Mouse (Mus musculus) monocyte, adult 2 months (primary cell): ENCODE results near the gene Taldo1.
"Not testable (repeated sequence)": the region's sequence is repeated elsewhere in the genome, so short reads cannot be mapped to it uniquely, and the experiment has no call there.

Experiments
- DNase-seq, 2 experiments: peaks; one replicate each; pipeline ENCODE4 v3.0.0; 2022; ENCODE audit warnings: low spot score in 2 of 2, low read depth in 1 of 2

The Taldo1 gene

DNA sequence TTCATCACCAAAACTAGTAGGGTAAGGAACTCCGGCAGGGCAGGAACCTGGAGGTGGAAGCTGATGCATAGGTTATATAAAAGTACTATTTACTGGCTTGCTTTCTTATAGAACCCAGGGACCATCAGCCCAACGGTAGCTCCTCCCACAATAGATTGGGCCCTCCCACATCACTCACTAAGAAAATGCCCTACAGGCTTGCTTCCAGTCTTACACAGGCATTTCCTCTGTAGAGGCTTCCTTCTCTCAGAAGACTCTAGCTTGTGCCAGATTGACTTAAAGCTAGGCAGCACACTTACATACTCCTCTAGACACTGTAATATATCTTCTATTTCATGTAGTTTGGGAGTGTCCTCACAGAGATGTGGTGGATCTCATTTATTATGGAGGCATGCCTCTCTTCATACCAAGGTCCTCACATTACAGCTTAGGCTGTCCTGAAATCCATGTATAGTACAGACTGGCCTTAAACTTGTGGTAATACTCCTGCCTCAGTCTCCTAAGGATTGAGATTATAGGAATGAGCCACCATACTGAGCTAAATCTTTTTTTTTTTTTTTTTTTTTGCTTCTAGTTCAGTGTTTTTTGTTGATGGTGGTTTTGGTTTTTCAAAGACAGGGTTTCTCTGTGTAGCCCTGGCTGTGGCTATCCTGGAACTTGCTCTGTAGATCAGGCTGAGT is 4.1 kb upstream of the Taldo1 start:
- no peak for DNase-seq

DNA sequence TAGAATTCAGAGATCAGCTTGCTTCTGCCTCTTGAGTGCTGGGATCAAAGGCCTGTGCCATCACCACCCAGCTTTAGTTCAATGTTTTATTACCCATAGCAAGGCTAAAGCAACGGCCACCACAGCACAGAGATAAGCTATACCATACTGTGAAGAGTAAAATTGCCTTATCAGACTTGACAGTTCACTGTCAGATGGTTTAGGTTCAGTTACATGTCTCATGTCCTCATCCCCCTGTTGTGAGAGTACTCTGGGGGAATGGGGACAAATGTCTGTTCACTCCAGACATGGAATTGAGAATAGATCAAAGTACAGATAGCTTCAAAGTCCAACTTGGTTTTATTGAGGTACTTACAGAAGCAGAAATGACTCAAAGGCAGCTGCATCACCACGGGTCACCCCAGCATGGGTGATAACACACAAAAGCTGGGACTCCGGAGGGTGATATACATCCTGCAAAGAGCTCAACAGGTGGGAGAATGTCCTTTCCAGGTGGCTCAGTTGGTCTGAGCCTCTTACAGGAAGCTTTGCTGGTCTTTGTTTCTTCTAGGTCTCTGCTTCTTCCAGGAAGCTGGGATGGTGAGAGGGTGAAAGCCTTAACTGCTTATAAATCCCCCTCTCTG is 3.4 kb upstream of the Taldo1 start:
- DNase-seq = no peak

DNA sequence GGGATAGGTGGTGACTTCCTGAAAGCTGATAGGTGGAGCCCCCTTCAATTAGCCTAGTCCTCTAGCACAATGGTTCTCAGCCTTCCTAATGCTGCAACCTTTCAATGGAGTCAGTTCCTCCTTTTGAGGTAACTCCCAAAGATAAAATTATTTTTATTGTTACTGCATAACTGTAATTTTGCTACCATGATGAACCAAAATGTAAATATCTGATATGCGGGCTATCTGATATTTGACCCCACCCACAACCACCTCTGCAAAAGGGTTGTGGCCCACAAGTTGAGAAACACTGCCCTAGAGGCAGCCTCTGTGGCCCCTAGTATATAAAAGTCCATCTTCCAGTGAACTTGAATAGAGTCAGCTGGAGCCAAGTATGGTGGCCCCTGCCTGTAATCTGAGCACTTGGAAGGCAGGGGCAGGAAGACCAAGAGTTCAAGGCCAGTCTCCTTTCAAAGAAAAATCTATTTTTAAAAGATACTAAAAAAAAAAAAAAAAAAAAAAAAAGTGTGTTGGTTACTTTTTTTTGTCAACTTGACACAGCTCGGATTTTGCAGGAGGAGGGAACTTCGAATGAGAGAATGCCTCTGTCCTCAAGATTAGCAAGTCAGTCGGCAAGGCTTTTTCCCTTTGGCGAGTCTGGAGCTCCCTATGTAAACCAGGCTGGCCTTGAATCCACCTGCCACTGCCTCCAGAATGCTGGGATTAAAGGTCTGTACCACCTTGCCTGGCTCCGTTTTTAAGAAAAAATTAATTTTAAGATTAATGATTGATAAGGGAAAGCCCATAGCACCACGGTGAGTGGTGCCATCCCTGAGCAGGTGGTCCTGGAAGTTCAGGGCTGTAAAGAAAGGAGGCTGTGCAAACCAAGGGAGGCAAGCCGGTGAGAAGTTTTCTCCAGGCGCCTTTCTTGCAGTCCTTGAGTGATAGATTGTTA is 1.4 kb upstream of the Taldo1 start:
- DNase-seq = no peak

DNA sequence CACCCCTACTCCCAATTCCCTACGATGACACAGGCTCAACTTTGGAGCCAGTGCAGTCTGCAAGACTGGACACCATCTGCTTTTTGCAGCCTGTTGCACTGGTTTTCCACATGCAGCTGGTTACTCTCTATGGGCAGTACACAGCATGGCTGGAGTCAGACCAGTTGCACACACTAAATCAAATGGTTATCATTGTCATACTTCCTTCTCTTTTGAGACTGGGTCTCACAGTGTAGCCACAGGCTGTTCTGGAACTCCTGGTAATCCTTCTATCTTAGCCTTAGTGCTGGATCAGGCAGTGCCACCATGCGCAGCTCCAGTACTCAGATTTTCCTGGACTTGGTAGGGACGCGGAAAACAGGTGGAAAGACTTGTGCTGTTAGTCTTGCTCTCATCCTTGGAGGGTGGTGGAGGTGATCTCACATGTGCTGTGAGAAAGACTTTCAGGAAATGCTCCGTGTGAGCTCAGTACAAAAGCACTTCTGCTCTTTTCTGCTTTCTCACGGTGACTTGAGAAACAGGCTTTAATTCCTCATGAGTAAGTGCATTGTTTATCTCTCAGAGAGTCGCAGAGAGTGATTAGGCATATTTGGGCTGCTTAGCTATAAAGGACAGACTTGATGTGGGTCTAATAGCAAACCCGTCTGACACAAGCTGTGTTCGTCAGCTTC is 688 bp downstream of the Taldo1 start:
- no peak for DNase-seq

DNA sequence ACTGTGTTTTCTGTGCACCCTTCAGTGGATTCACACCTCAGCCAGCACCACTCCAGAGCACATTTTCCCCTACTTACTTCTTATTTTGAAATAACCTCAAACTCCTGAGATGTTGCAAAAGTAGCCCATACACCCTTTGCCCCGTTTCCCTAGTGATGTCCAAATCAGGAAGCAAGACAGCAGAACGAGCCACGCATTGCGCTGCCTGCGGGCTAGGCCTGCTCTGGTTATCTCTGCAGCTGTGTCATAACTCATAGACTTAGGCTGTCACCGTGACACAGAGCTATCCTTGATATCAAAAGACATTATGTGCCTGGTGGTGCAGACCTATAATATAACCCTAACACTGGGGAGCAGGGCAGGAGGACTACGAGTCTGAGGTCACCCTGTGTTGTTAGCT is 2.2 kb downstream of the Taldo1 start:
- peak; percentile 55 to 57 for DNase-seq

DNA sequence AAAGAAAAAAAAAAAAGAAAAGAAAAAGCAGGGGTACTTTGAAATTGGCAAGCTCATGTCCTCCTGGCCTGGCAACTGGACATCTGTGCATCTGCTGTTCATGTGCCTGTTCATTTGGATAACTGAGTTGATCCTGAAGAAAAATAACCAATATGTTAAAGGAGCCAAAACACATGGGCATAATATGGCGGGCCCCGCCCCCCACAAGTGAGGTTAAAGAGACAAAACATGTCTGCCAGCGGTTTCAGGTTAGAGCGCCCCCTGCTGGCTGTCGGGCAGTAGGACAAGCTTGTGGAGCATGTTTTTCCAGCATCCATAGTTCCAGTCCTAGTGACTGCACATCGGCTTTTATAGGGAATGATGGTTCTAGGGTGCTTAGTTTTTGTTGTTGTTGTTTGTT is 2.8 kb downstream of the Taldo1 start:
- DNase-seq = peak; percentile 52 to 69

DNA sequence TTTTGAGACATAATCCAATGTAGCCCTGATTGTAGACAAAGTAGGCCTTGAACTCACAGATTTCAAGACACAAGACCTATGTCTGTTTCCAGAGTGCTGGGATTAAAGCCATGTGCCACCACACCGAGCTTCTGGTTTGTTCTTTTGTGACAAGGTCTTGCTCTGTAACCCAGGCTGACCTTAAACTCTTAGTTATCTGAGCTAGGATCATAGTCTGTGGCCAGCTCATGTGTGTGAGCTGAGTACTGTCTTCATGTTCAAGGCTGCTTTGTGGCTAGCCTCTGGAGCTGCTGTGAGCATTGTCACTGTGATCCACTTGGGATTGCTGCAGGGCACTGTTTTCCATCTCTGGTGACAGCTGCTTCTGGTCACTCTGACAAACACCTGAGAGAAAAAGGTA is 3.3 kb downstream of the Taldo1 start:
- DNase-seq = no peak

DNA sequence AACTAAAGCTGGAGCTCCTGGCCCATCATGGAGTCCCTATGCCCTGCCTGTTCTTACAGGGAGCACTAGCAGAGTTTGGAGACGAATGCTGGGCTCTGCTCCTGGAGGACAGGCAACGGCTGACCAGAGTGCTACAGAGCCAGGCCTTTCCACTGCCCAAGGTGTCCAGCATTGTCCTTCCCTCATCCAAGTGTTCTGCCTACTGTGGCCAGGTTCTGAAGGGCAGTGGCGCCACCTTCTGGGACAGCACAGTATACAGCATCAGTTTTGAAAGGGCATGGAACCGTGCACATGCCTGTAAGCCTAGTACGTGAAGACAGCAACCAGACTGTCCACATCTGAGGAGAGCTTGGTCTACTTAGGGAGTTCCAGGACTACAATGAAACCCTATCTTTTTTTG is 11.3 kb downstream of the Taldo1 start:
- DNase-seq = peak in 1 of 2 experiments; percentile 37

DNA sequence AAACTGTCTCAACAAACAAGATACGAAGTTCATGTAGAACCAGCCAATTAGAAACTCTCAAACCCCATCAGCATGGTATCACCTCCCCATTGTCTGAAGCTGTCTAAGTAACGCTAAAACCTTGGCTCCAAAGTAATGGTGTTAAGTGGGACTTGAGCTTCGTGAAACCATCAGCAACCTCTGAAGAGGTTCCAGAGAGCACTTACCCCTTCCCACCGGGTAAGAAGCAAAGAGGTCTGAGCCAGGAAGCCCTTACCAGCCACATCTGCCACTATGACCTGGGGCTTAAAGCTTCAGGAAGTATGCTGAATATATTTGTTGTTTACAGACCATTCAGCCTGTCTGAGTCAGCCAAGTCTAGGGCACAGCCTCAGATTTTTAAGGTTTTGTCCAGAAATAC is 13.5 kb downstream of the Taldo1 start:
- DNase-seq = no peak

DNA sequence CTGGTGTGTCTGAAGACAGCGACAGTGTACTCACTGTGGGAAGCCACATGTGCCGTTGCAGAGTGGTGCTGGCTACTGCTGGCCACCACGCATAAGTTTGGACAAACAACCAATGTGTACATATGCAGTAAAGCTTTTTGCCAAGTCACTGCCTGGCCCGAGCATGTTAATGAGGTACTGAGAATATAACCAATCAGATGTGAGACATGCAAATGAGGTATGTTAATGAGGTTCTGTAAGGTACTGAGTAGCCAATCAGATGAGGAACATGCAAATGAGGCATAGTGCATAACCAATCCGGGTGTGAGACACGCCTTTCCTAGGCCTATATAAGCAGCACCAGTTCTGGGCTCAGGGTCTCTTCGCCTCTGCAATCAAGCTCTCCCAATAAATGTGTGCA is 15.7 kb downstream of the Taldo1 start:
- DNase-seq = not testable (repeated sequence)

DNA sequence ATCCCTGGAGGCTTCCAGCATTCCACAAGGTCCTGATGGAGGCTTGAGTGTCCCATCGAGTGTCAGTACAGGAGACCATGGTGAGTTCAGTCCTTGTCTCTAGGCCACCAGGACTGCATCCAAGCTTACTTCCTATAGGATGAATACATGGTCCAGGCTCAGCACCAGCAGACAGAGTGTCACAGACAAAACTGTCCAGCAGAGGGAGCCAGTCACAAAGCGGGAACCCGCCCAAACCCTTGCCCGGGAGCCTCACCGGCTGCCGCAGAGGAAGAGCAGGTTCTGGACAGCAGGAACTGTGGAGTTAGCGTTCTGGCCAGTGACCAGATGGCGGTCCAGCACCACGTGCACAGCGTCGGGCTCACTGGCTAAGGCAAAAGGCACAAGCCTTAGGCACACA is 16.8 kb downstream of the Taldo1 start:
- peak; percentile 57 to 77 for DNase-seq

DNA sequence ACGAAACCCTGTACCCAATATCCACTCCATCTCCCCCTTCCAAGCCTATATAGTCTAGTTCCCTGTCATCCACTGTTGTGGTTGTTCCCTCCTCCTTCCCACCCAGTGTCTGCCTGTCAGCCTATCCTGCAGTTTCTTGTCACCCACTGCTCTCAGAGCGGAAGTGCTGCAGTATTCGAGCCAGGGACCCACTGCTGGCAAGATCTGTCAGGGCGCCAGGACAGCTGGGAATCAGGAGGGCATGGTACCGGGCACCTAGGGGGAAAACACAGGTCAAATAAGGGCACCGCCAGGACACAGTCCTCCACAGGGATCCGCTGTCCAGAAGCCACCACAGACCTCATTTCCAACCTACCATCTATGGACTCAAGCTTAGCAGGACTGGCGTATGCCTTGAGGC is 18.6 kb downstream of the Taldo1 start:
- DNase-seq = no peak

DNA sequence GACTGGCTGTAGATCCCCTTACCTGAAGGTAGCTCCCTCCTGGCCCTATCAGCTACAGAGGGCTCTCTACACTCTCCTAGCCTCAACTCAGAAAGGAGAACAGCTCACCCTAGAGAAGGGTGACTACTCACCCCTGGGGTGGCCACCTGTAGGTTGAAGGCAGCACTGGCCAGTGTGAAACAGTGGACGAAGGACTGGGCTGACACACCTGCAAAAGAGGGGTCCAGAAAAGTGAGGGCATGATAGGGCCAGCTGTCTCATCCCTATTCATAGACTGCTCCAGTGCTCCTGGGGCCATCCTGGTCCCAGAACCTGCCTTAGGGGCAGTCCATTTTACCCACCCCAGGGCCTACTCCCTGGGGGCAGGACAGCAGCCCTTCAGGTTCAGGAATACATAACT is 19.7 kb downstream of the Taldo1 start:
- DNase-seq = no peak

DNA sequence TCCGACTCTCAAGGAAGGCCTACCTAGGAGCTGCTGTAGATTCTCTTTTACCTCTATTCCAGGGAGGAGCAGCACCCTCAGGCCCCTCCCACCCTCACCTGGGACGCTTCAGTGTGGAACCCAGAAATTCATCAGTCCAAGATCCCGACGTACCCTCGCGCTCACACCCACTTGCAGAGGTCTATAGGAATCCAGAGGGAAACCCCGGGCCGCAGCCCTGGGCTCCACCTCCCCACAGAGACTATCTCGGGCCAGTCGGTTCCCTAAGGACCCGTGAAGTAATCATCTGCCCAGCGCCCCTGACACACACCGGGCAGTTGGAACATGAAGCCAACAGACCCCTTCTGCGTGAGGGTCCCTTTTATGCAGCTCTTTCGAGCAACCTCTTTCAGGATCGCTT is 21.3 kb downstream of the Taldo1 start:
- no peak for DNase-seq

DNA sequence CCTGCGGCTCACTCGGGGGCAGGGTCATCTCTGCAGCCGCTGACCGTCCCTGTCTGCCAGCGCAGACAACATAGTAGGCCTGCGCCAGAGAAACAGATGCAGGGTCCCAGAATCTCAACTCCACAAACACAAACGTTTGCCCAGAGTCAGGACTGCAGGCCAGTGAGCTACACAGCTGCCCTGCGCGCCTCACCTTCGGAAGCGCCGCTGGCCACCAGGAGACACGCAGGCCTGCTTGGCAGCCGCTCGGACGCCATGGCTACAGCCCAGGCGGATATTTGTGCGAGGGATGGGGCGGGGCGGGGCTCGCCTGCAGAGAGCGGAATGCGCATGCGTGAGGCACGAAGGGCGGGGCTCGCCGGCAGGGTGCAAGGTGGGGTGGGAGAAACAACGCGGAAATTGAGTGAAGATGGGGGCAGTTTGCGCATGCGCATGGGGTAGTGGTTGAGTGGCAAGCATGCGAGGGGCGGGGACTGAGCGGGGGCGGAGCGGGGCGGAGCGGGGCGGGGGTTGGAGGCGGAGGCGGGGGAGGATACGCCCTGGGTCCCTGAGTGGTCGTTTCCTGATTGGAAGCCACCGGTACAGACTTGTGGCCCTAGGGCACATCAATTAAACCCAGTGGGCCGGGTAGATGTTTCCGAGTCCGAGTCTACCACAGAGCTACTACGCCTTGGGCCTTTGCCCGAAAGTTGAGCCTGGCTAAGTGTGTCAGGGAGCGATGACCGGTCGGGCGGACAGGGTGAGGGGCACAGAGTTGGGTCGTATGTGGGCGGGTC is 22.0 kb downstream of the Taldo1 start, which contains the start of gene Gatd1:
TSS of gene Gatd1 (minus strand) at position 328 of the 776 bp plus-strand sequence.
- peak; percentile 94 to 97 for DNase-seq

DNA sequence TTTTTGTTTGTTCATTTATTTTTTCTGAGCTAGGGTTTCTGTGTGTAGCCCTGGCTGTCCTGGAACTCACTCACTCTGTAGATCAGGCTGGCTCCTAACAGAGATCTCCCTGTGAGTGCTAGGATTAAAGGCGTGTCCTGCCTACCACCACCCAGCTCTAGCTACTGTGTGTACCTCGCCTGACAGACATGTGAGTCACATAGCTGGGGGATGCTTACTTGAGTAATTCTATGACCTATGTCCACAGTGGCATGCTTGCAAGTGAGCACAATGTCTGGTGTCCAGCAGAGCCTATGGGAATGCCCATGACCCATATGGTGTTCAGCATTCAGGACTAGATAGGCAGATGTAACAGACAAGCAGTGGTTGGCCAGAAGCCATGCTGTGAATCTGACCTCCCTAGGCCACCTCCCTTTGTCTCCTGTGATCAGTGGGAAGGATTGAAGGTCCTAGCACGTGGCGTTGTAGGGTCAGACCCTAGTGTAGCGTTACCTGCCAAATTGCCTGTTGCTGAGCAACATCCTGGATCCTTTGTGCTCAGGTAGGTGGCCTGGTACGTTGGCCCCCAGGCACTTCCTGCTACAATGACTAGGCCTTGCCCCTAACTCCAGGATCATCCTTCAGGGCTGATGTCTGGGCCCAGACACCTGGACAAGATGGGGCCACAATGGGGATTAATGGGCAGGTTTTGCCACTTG is 24.3 kb downstream of the Taldo1 start:
- no peak for DNase-seq

DNA sequence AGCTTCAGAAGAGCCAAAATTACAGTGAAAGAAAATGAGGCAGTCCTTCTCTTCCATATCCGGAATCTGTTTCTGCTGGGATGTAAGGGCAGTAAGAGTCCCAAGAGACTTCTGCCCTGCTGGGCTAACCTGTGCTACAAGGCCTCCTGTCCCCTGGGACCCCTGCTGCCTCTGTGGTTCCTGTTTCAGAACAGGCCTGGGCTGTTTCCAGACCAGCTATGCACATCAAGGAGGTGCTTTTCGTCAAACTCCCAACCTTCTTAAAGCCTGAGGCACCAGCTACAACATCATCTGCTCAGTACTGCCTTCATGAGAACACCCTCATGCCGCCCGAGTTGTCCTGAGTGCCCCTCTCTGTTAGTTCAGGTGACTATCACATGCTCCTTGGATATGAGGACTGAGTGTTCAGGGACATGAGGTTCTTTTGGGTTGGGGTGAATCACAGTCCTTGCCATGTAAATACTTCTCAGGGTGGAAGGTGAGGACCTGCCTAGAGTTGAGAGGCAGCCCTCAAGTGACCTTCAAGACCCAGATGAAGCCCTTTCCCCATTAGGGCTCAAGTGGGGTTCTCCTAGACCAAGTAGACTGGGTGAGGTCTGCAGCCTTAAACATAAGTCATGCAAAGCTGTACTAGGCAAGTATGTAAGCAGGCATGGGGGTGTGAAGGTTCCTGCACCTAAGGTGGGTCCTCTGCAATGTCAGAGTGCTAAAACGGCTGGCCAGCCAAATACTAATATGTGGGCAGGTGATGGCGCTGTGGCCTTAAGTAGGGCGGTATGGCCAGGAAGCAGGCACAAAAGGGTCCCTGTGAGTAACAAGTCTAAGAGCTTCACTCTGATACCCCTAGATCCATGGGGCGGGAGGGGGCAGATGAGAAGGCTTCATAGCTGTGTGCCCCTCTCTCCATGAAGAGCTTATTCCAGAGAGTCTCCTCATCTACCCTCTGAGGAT is 26.0 kb downstream of the Taldo1 start:
- DNase-seq = no peak

DNA sequence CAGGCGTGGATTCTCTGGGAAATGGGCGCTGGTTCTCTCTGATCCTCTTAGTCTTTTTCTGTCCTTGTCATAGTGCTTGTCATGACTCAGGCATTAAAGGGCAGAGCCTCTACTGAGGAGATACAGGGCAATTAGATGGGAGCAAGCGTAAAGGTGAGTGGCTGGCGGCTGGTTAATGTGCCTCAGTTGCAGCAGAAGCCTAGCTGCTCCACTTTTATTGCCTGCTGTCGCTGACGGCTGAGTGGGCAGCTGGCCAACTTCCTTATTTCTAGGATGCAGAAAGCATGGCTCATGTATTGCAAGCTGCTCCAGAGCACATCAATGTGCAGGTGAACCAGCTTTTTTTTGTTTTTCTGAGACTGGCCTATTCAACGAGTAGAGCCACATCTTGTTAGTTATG is 27.0 kb downstream of the Taldo1 start:
- DNase-seq = peak in 1 of 2 experiments; percentile 47
